Mouse (Mus musculus) embryonic facial prominence, embryonic 13.5 days (tissue): ENCODE measurements around the gene Tmsb10. TPM values are rescaled to one million over a fixed set of nuclear protein-coding genes. Genes with fewer than 3 reads are reported as not detected.

Experiments
- ATAC-seq: fragments of 200-750 bp; cut with Nextera tagmentation; 2 replicates; pipeline ENCODE4 v1.8.0; 2017; ENCODE audit warnings: low read depth; ENCODE audit not compliant: insufficient number of reproducible peaks, insufficient read depth, low FRiP score, low TSS enrichment
- H3K27ac ChIP-seq: fragments of 300-500 bp; sonication (generic); 2 replicates; pipeline ENCODE4 v1.5.1; 2015; ENCODE audit warnings: moderate library complexity, mild to moderate bottlenecking, inconsistent platforms
- H3K27me3 ChIP-seq: fragments of 300-500 bp; sonication (generic); 2 replicates; pipeline ENCODE4 v1.6.1; 2015; ENCODE audit warnings: mild to moderate bottlenecking, inconsistent platforms
- H3K36me3 ChIP-seq: fragments of 300-500 bp; sonication (generic); 2 replicates; pipeline ENCODE4 v1.6.1; 2015; ENCODE audit warnings: mild to moderate bottlenecking, inconsistent platforms
- H3K4me1 ChIP-seq: fragments of 300-500 bp; sonication (generic); 2 replicates; pipeline ENCODE4 v1.6.1; 2015; ENCODE audit warnings: inconsistent platforms
- H3K4me2 ChIP-seq: fragments of 300-500 bp; sonication (generic); 2 replicates; pipeline ENCODE4 v1.6.1; 2015; ENCODE audit warnings: moderate library complexity, mild to moderate bottlenecking, inconsistent platforms
- H3K4me3 ChIP-seq: fragments of 300-500 bp; sonication (generic); 2 replicates; pipeline ENCODE4 v1.5.1; 2015; ENCODE audit warnings: mild to moderate bottlenecking, inconsistent platforms
- H3K9ac ChIP-seq: fragments of 300-500 bp; sonication (generic); 2 replicates; pipeline ENCODE4 v1.6.1; 2015; ENCODE audit warnings: mild to moderate bottlenecking, inconsistent platforms
- H3K9me3 ChIP-seq: fragments of 300-500 bp; sonication (generic); 2 replicates; pipeline ENCODE4 v1.6.1; 2016; ENCODE audit warnings: inconsistent platforms
- WGBS: fragments of 180-500 bp; shearing (Covaris S2); methylation state at CpG from one replicate; pipeline ENCODE4 v1.1.7; 2015; ENCODE audit warnings: mixed read lengths; 5-methylcytosine and 5-hydroxymethylcytosine counted together
- polyA plus RNA-seq: library from polyadenylated mRNA; unstranded; fragments of >200 nt; fragmentation: Nextera tagmentation; extraction: Ambion mirVana; gene quantifications from 2 replicates; pipeline ENCODE4 v1.2.1, GENCODE M21; 2015

Tmsb10 gene
- 2,558 and 2,783 TPM in 2 replicates for polyA plus RNA-seq

DNA sequence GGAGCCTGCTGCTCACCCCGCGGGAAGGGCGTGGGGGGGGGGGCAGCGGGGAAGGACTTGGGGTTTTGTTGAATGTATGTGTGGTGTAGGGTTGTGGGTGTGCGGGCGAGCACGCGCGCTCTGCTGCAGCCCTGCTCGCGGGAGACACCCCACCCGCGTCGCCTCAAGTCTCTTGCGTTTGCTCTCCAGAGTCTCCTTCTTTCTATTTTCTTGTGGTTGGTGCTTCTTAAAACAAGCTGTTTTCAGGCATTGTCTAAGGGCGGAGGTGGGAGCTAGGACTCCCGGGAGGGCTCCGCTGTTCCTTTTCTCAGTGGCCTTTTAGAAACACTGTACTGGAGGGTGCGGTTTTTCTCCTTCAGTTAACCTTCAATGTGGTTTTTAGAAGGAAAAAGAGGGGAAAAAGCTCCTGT is at the start of gene Tmsb10:
Gene Tmsb10 (minus strand): TSS at position 87 of the 410 bp plus-strand sequence.
- 0% methylated on average over 19 of the region's 19 CpGs for WGBS
- Histone ChIP-seq H3K36me3 (0 out of 2 replicates have a peak, but pooled peaks cover 4% of the 10 kb centered on the region), H3K4me2 (peak within 1 kb of the TSS; percentile 80), H3K9me3 (no peaks in the 10 kb centered on the region), H3K27ac (peak within 1 kb of the TSS; percentile 93), H3K9ac (peak within 1 kb of the TSS; percentile 99), H3K4me3 (peak within 1 kb of the TSS; percentile 89), H3K27me3 (no peaks in the 10 kb centered on the region), H3K4me1 (peaks cover 37% of the 10 kb centered on the region)
- peak; percentile 53 for ATAC-seq

DNA sequence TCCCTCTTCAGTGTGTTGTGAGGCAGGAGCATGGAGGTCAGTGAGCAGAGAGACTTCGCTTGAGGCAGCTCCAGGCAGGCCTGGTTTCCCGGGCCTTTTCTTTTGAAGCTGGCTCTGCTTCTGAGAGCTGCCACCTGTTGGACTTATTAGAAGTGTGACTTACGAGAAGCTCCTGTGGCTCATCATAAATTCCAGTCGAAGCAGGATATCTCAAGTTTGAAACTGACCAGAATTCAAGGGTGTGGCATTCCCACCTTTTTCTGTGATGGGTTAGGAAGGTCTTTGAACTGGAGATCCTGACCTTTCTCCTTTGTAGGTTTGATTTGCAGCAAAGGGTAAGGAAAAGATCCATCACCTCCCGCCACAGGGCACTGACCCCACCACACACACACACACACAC is 45.1 kb upstream of the Tmsb10 start:
- no peak overlapping the region for H3K27ac ChIP-seq
- no peak for ATAC-seq
- 77% methylated on average over 5 of the region's 5 CpGs for WGBS
- H3K27me3 ChIP-seq, result no peaks in the 10 kb centered on the region
- 0 out of 2 replicates have a peak, but pooled peaks cover 3% of the 10 kb centered on the region for H3K4me1 ChIP-seq
- no peak overlapping the region for H3K4me2 ChIP-seq
- H3K4me3 ChIP-seq, result no peak overlapping the region
- no peaks in the 10 kb centered on the region for H3K9me3 ChIP-seq
- H3K9ac ChIP-seq, result no peak overlapping the region
- no peaks in the 10 kb centered on the region for H3K36me3 ChIP-seq

DNA sequence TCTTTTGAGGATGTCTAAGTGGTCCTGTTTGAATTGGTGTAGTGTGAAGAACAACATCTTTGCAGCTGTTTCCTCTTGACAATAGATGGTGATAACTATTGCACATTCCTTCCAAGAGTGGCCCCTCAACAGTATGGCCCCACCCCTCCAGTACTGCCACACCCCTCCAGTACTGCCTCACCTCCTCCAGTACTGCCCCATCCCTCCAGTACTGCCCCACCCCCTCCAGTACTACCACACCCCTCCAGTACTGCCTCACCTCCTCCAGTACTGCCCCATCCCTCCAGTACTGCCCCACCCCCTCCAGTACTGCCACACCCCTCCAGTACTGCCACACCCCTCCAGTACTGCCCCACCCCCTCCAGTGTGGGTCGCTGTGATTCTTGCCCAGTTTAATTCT is 43.8 kb upstream of the Tmsb10 start:
- 0 out of 2 replicates have a peak, but pooled peaks cover 3% of the 10 kb centered on the region for H3K4me1 ChIP-seq
- H3K27me3 ChIP-seq, result no peaks in the 10 kb centered on the region
- H3K9me3 ChIP-seq, result no peaks in the 10 kb centered on the region
- 66% methylated on average over 1 of the region's 1 CpGs for WGBS
- ATAC-seq, result no peak
- H3K9ac ChIP-seq, result no peak overlapping the region
- H3K4me3 ChIP-seq, result no peak overlapping the region
- no peak overlapping the region for H3K4me2 ChIP-seq
- no peak overlapping the region for H3K27ac ChIP-seq
- H3K36me3 ChIP-seq, result no peaks in the 10 kb centered on the region

DNA sequence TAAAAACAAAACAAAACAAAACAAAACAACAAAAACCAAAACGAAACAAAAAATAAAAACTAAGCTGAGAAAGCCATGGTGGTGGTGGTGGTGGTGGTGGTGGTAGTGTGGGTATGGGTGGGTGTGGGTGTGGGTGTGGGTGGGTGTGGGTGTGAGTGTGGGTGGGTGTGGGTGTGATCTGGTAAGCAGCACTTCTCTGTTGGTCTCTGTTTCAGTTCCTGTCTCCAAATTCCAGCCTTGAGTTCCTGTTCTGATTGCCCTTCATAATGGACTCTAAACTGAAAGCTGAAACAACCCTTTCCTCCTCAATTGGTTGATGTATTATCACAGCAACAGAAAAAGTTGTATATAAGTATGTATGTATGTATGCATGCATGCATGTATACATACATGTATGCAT is 40.3 kb upstream of the Tmsb10 start:
- Histone ChIP-seq H3K9me3 (no peaks in the 10 kb centered on the region), H3K27me3 (no peaks in the 10 kb centered on the region), H3K4me3 (no peak overlapping the region), H3K27ac (no peak overlapping the region), H3K4me1 (0 out of 2 replicates have a peak, but pooled peaks cover under 1% of the 10 kb centered on the region), H3K9ac (no peak overlapping the region), H3K36me3 (no peaks in the 10 kb centered on the region), H3K4me2 (no peak overlapping the region)
- ATAC-seq, result no peak
- 81% methylated on average over 1 of the region's 1 CpGs for WGBS

DNA sequence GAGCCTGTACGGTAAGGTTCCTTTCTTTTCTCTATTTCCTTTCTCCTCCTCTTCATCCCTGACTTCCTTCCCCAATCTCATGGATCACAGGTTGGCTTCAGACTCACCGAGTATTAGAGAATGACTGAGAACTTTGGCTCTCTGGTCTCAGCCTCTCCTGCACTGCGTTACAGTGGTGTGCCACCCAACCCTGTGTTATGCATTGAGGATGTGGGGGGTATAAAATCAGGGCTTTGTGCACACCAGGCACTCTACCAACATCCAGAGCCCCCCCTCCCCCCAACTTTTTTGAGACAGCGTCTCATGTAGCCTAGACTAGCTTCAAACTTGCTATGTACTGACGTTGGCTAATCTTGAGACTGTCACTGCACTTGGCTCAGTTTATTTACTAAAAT is 35.1 kb upstream of the Tmsb10 start:
- Histone ChIP-seq H3K9ac (no peak overlapping the region), H3K27me3 (no peaks in the 10 kb centered on the region), H3K36me3 (no peaks in the 10 kb centered on the region), H3K4me1 (peaks cover 10% of the 10 kb centered on the region; the same call in 1 of the 2 replicates), H3K4me3 (no peak overlapping the region), H3K9me3 (no peaks in the 10 kb centered on the region), H3K4me2 (no peak overlapping the region), H3K27ac (no peak overlapping the region)
- ATAC-seq, result no peak
- WGBS, result 74% methylated on average over 5 of the region's 5 CpGs

DNA sequence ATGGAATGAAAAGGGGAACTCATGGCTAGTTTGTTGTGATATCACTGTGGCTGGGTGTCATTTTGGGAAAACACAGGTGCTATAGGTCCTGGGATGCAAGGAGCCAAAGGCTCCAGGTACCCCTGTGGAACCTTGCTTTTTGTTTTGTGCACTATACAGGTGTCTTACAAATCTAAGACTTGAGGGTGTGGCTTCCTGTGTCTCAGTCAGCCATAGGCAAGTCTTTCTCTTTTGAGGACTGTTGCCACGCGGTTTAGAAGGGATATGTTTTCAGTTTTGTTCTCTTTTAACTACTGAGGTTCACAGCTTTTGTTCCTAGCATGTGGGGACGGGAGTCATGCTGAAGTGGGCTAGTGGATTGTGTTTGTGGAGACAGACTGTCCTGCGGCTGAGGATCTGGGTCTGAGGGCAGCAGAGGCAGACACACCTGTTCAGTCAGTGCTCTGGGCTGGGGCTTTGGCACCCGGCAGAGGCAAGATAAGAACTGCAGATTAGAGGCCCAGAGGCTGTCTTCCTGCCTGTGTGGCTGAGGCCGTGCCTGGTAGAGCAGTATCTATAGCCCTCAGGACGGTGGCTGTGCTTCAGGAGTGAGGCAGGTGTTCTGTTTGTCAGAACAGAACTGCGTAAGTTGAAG is 34.6 kb upstream of the Tmsb10 start:
- WGBS, result 60% methylated on average over 8 of the region's 8 CpGs

DNA sequence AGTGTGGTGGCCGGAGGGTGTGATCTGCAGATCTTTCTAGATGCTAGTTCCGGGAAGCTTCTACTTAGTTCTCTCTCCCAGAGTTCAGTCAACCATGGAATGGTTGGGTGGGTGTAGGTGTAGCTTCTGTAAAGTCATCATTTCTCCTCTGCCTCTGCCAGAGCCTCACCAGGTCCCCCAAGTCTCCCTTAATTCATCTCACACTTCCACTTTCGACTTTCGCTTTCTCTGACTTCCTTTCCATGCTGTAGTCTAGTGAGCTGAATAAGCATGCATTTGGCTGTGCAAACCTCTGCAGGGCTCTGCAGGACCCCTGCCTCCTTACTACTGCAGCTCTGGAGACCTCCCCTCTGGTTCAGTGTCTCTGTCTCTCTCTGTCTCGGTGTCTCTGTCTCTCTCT is 31.7 kb upstream of the Tmsb10 start:
- WGBS, result 79% methylated on average over 5 of the region's 5 CpGs
- Histone ChIP-seq H3K4me1 (peaks cover 11% of the 10 kb centered on the region; the same call in 1 of the 2 replicates), H3K27me3 (no peaks in the 10 kb centered on the region), H3K9me3 (no peaks in the 10 kb centered on the region), H3K4me2 (no peak overlapping the region), H3K4me3 (no peak overlapping the region), H3K27ac (no peak overlapping the region), H3K9ac (no peak overlapping the region), H3K36me3 (no peaks in the 10 kb centered on the region)
- ATAC-seq, result no peak

More for the DNA sequence above, 34.6 kb upstream of the Tmsb10 start:
- no peak overlapping the region for H3K4me3 ChIP-seq
- no peaks in the 10 kb centered on the region for H3K27me3 ChIP-seq
- no peak overlapping the region for H3K4me2 ChIP-seq
- no peaks in the 10 kb centered on the region for H3K36me3 ChIP-seq
- H3K4me1 ChIP-seq, result peaks cover 11% of the 10 kb centered on the region; the same call in 1 of the 2 replicates
- H3K27ac ChIP-seq, result no peak overlapping the region
- H3K9me3 ChIP-seq, result no peaks in the 10 kb centered on the region
- H3K9ac ChIP-seq, result no peak overlapping the region
- ATAC-seq, result no peak

DNA sequence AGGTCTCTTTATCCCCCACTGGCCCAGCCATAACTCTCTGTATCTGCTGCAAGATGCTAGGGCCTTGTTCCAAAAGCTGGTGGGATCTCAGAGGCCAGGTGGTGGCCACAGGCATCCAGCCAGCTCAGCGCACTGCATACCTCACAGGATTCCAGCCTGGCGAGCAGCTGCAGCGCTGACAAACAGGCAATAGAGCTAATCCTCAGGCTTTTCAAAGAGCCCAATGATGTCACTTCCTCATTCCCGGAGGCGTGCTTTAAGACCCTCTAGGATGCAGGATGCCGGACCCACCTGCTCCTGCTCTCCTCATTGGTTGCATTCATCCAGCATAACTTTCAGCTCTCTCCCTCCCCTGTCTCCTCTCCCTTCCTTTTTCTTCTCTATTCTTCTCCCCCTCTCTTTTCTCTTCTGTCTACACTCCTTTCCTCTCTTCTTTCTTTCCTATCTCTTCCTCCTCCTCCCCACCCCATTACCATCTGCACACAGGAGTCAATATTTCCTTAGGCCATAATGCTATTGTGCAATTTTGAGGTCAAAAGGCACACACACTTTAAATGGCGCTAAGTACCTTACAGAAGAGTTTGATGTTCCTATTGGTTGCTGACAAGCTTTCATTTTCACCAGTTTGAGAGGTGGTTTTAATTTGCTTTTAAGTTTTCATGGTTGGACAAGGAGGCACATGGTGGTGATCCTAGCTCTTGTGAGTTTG is 30.6 kb upstream of the Tmsb10 start:
- no peaks in the 10 kb centered on the region for H3K9me3 ChIP-seq
- no peak overlapping the region for H3K9ac ChIP-seq
- H3K27ac ChIP-seq, result no peak overlapping the region
- WGBS, result 26% methylated on average over 7 of the region's 7 CpGs
- no peaks in the 10 kb centered on the region for H3K27me3 ChIP-seq
- H3K4me2 ChIP-seq, result no peak overlapping the region
- peaks cover 11% of the 10 kb centered on the region; the same call in 1 of the 2 replicates for H3K4me1 ChIP-seq
- no peak overlapping the region for H3K4me3 ChIP-seq
- no peaks in the 10 kb centered on the region for H3K36me3 ChIP-seq
- peak; percentile 56; the same call in 1 of the 2 replicates for ATAC-seq

DNA sequence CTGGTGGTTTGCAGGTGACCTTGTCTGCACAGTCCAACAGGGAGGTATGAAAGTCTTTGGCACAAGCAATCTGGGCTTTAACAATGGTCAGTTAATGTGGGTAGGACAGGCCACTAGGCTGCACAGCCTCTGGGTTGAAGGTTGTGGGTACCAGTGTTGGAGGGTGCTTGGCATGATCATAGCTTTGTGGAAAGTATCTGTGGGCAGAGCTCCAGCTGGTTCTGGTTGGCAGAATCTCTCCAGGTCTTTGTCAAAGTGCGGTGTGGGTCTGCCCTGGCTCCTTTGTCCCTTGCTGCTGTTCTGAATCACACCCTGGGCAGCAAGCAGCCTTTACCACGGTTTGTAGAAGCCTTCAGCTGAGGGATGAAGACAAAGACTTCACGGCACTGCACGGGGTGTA is 24.0 kb upstream of the Tmsb10 start:
- H3K4me1 ChIP-seq, result peaks cover 24% of the 10 kb centered on the region
- ATAC-seq, result peak; percentile 26; the same call in 1 of the 2 replicates
- H3K36me3 ChIP-seq, result no peaks in the 10 kb centered on the region
- H3K9ac ChIP-seq, result no peak overlapping the region
- 81% methylated on average over 4 of the region's 4 CpGs for WGBS
- H3K4me3 ChIP-seq, result no peak overlapping the region
- no peak overlapping the region for H3K27ac ChIP-seq
- no peaks in the 10 kb centered on the region for H3K27me3 ChIP-seq
- no peaks in the 10 kb centered on the region for H3K9me3 ChIP-seq
- H3K4me2 ChIP-seq, result no peak overlapping the region

DNA sequence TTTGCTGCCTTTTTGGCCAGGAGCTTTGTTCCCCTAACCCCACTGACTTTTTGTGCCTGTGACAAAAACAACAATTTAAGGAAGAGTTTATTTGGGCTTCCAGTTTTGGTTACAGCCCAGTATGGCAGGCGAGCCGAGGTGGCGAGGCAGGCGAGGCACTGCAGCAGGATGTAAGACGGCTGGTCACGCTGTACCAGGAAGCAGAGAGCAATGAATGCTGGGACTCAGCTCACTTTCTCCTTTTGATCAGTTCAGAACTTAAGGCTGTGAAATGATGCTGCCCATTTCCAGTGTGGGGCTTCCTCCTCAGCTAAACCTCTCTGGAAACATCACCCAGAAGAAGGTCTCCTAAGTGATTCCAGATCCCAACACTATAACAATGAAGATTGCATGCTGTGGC is 23.3 kb upstream of the Tmsb10 start:
- Histone ChIP-seq H3K27me3 (no peaks in the 10 kb centered on the region), H3K36me3 (no peaks in the 10 kb centered on the region), H3K4me3 (no peak overlapping the region), H3K27ac (peak overlapping the region; percentile 35; the same call in 1 of the 2 replicates), H3K9ac (no peak overlapping the region), H3K4me2 (peak overlapping the region; percentile 30; the same call in 1 of the 2 replicates), H3K9me3 (no peaks in the 10 kb centered on the region), H3K4me1 (peaks cover 24% of the 10 kb centered on the region)
- peak; percentile 6; the same call in 1 of the 2 replicates for ATAC-seq
- WGBS, result 30% methylated on average over 6 of the region's 6 CpGs

DNA sequence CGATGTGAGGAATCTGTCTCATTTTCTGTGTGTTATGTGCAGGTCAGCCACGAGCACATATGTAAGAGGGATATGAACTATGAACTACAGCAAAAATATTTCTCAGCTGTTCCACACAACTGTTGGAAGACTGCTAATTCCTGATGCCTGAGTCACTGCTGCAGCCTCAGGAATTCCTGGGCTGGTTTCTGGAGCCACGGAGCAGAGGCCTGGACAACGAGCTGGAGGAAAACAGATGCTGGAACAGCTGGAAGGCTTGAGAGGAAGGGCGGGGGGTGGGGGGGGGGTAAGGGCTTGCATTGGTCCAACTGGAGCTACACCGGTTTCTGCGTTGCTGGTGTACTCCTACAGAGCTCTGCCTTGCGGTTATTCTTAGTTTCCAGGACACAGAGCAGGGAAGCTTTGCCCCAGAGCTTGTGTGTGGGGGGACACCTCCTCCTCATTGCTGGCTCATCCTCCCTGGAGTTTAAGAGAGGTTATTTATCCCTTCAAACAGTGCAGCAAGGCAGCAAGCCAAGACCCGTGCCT is 22.6 kb upstream of the Tmsb10 start:
- H3K4me1 ChIP-seq, result peaks cover 24% of the 10 kb centered on the region
- 11% methylated on average over 9 of the region's 9 CpGs for WGBS
- H3K27me3 ChIP-seq, result no peaks in the 10 kb centered on the region
- H3K27ac ChIP-seq, result peak overlapping the region; percentile 35
- peak overlapping the region; percentile 30 for H3K4me2 ChIP-seq
- ATAC-seq, result peak; percentile 69; the same call in 1 of the 2 replicates
- H3K9me3 ChIP-seq, result no peaks in the 10 kb centered on the region
- H3K36me3 ChIP-seq, result no peaks in the 10 kb centered on the region
- H3K9ac ChIP-seq, result no peak overlapping the region
- no peak overlapping the region for H3K4me3 ChIP-seq
